Mouse (Mus musculus) liver, adult 2 months (tissue): ENCODE data around the gene Cramp1l. TPM values are rescaled to one million over a fixed set of nuclear protein-coding genes. Genes with fewer than 3 reads are reported as not detected.

Experiments
- DNase-seq: peaks from one replicate; pipeline ENCODE4 v3.0.0-alpha.2; 2011; ENCODE audit warnings: low read depth, low spot score; ENCODE audit errors: extremely low read depth
- H3K27ac ChIP-seq: fragments of 200-500 bp; replicated peaks from 2 replicates; pipeline ENCODE4 v1.5.1; 2012; ENCODE audit warnings: low read depth, mild to moderate bottlenecking, control low read depth, inconsistent platforms, low read length; ENCODE audit not compliant: insufficient read depth
- H3K27me3 ChIP-seq: fragments of 200-500 bp; 2 replicates; pipeline ENCODE4 v1.6.1; 2012; ENCODE audit warnings: mild to moderate bottlenecking, moderate library complexity, low read length, inconsistent platforms; ENCODE audit not compliant: control insufficient read depth, insufficient read depth
- H3K36me3 ChIP-seq: fragments of 200-500 bp; 2 replicates; pipeline ENCODE4 v1.6.1; 2012; ENCODE audit warnings: low read length, inconsistent platforms; ENCODE audit not compliant: control insufficient read depth, insufficient read depth
- H3K4me1 ChIP-seq: fragments of 200-500 bp; 2 replicates; pipeline ENCODE4 v1.6.1; 2011; ENCODE audit warnings: low read length; ENCODE audit not compliant: control insufficient read depth, insufficient read depth
- H3K4me3 ChIP-seq: fragments of 200-500 bp; 2 replicates; pipeline ENCODE4 v1.5.1; 2011; ENCODE audit warnings: low read depth, mild to moderate bottlenecking, control low read depth, low read length, moderate library complexity; ENCODE audit not compliant: insufficient read depth
- H3K79me2 ChIP-seq: fragments of 200-500 bp; 2 replicates; pipeline ENCODE4 v1.6.1; 2012; ENCODE audit warnings: inconsistent platforms, mild to moderate bottlenecking, low read length, moderate library complexity; ENCODE audit not compliant: control insufficient read depth, insufficient read depth
- H3K9ac ChIP-seq: fragments of 200-500 bp; 2 replicates; pipeline ENCODE4 v1.6.1; 2012; ENCODE audit warnings: low read depth, mild to moderate bottlenecking, control low read depth, inconsistent platforms, low read length
- CTCF ChIP-seq: fragments of 200-500 bp; IDR thresholded peaks from 2 replicates; pipeline ENCODE4 v1.5.1; 2011; ENCODE audit warnings: low read depth, low read length, control low read depth
- POLR2A ChIP-seq: fragments of 200-500 bp; IDR thresholded peaks from 2 replicates; pipeline ENCODE4 v1.6.1; 2011; ENCODE audit warnings: low read length, control low read depth; ENCODE audit not compliant: insufficient read depth; ENCODE audit errors: extremely low read depth
- WGBS: fragments of 180-500 bp; shearing (Covaris S2); methylation state at CpG from one replicate; pipeline ENCODE4 v1.1.7; 2018; 5-methylcytosine and 5-hydroxymethylcytosine counted together
- polyA plus RNA-seq: library from polyadenylated mRNA; depleted of rRNA; stranded (reverse); fragments of >200 nt; gene quantifications from 2 replicates; pipeline ENCODE4 v1.2.3, GENCODE M21; 2012; rRNA removed
- total RNA-seq: library from RNA; depleted of rRNA; stranded (reverse); fragments of >200 nt; gene quantifications from 2 replicates; pipeline ENCODE4 v1.2.3, GENCODE M21; 2014; rRNA removed

Cramp1l gene
- total and polyA plus RNA-seq, 2 experiments = 2.7 to 6.5 TPM

DNA sequence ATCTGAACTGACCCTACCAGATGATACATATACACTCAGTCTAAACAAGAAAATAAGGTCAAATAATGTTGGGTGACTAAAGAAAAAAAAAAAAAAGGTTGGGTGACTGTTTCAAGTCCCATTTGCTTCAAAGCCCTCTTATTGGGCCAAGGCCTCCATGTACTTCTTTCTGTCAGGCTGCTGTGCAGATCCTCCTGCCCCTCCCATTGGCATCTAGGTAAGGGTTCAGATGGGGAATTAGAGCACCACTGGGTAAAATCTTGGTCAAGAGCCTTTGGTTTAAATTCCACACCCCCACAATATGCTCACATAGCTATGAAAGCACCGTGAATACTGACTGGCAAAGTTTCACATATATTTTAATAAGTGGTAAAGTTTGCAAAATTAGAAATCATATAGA, 92.3 kb downstream of the Cramp1l start:
- no peak overlapping the region for H3K4me3 ChIP-seq
- DNase-seq = no peak
- H3K27ac ChIP-seq = no peak overlapping the region
- peaks cover 49% of the 10 kb centered on the region for H3K36me3 ChIP-seq
- 95% methylated on average over 1 of the region's 1 CpGs for WGBS
- no peak for TF ChIP-seq POLR2A
- TF ChIP-seq CTCF = no peak
- H3K9ac ChIP-seq = no peak overlapping the region
- H3K27me3 ChIP-seq = no peaks in the 10 kb centered on the region
- H3K79me2 ChIP-seq = no peaks in the 10 kb centered on the region; the same call in 1 of the 2 replicates
- H3K4me1 ChIP-seq = no peaks in the 10 kb centered on the region

GRCm38 (mm10) chr17:24913984-24914383, 101.6 kb downstream of the Cramp1l start:
- no peaks in the 10 kb centered on the region for H3K4me1 ChIP-seq
- no peak overlapping the region for H3K9ac ChIP-seq
- no peak overlapping the region for H3K4me3 ChIP-seq
- H3K27me3 ChIP-seq = no peaks in the 10 kb centered on the region
- no peak for DNase-seq
- no peaks in the 10 kb centered on the region for H3K79me2 ChIP-seq
- H3K27ac ChIP-seq = no peak overlapping the region
- peaks cover 51% of the 10 kb centered on the region for H3K36me3 ChIP-seq
- no peak for TF ChIP-seq CTCF
- no peak for TF ChIP-seq POLR2A

Other genes with a start within 250 kb of the Cramp1l start
- 4.9 and 6.7 TPM in 2 replicates for gene Meiob, start 211.5 kb downstream of the Cramp1l start, total RNA-seq
- 0.59 and 0.75 TPM in 2 replicates for gene Meiob, start 211.5 kb downstream of the Cramp1l start, polyA plus RNA-seq
- 855 and 1,003 TPM in 2 replicates for gene Hagh, start 175.6 kb downstream of the Cramp1l start, total RNA-seq
- 900 and 1,325 TPM in 2 replicates for gene Hagh, start 175.6 kb downstream of the Cramp1l start, polyA plus RNA-seq
- 49.5 and 61.3 TPM in 2 replicates for gene Fahd1, start 165.4 kb downstream of the Cramp1l start, total RNA-seq
- 55.7 and 61.8 TPM in 2 replicates for gene Fahd1, start 165.4 kb downstream of the Cramp1l start, polyA plus RNA-seq
- gene Igfals, start 149.8 kb downstream of the Cramp1l start, total RNA-seq = 112 and 127 TPM in 2 replicates
- 369 and 402 TPM in 2 replicates for gene Igfals, start 149.8 kb downstream of the Cramp1l start, polyA plus RNA-seq
- gene Nubp2, start 129.4 kb downstream of the Cramp1l start, total RNA-seq = 16.2 and 24.7 TPM in 2 replicates
- gene Nubp2, start 129.4 kb downstream of the Cramp1l start, polyA plus RNA-seq = 30.2 and 33.0 TPM in 2 replicates
- 8.7 and 14.8 TPM in 2 replicates for gene Spsb3, start 129.1 kb downstream of the Cramp1l start, total RNA-seq
- 37.5 and 42.4 TPM in 2 replicates for gene Spsb3, start 129.1 kb downstream of the Cramp1l start, polyA plus RNA-seq
- 19.5 and 20.5 TPM in 2 replicates for gene Eme2, start 120.7 kb downstream of the Cramp1l start, total RNA-seq
- 21.0 and 31.2 TPM in 2 replicates for gene Eme2, start 120.7 kb downstream of the Cramp1l start, polyA plus RNA-seq
- gene Mrps34, start 120.7 kb downstream of the Cramp1l start, total RNA-seq = 47.5 and 53.7 TPM in 2 replicates
- 124 and 149 TPM in 2 replicates for gene Mrps34, start 120.7 kb downstream of the Cramp1l start, polyA plus RNA-seq
- 46.6 and 49.1 TPM in 2 replicates for gene Nme3, start 119.3 kb downstream of the Cramp1l start, total RNA-seq
- 69.7 and 72.3 TPM in 2 replicates for gene Nme3, start 119.3 kb downstream of the Cramp1l start, polyA plus RNA-seq
- 11.7 and 16.1 TPM in 2 replicates for gene Mapk8ip3, start 78.8 kb downstream of the Cramp1l start, total RNA-seq
- 23.2 and 51.4 TPM in 2 replicates for gene Mapk8ip3, start 78.8 kb downstream of the Cramp1l start, polyA plus RNA-seq
- gene Jpt2, start 55.1 kb downstream of the Cramp1l start, total RNA-seq = 29.0 and 34.3 TPM in 2 replicates
- 12.1 and 12.2 TPM in 2 replicates for gene Jpt2, start 55.1 kb downstream of the Cramp1l start, polyA plus RNA-seq
- gene Ift140, start 297 bp upstream of the Cramp1l start, total RNA-seq = 4.6 and 5.4 TPM in 2 replicates
- gene Ift140, start 297 bp upstream of the Cramp1l start, polyA plus RNA-seq = 3.4 and 3.6 TPM in 2 replicates
- gene Tmem204, start 67.8 kb upstream of the Cramp1l start, total RNA-seq = 22.3 and 23.9 TPM in 2 replicates
- gene Tmem204, start 67.8 kb upstream of the Cramp1l start, polyA plus RNA-seq = 15.7 and 19.1 TPM in 2 replicates
- 3.2 and 5.4 TPM in 2 replicates for gene Telo2, start 100.2 kb upstream of the Cramp1l start, total RNA-seq
- gene Telo2, start 100.2 kb upstream of the Cramp1l start, polyA plus RNA-seq = 5.7 and 7.3 TPM in 2 replicates
- not detected in 2 replicates for gene Ptx4, start 105.0 kb upstream of the Cramp1l start, total RNA-seq
- not detected in 2 replicates for gene Ptx4, start 105.0 kb upstream of the Cramp1l start, polyA plus RNA-seq
- 16.7 and 17.9 TPM in 2 replicates for gene Clcn7, start 117.6 kb upstream of the Cramp1l start, total RNA-seq
- gene Clcn7, start 117.6 kb upstream of the Cramp1l start, polyA plus RNA-seq = 25.2 and 30.5 TPM in 2 replicates
- 0.13 TPM in 1 of 2 replicates, not detected in the other for gene Ccdc154, start 146.7 kb upstream of the Cramp1l start, total RNA-seq
- gene Ccdc154, start 146.7 kb upstream of the Cramp1l start, polyA plus RNA-seq = 0.07 TPM in 1 of 2 replicates, not detected in the other
- not detected in 2 replicates for gene Gm38655, start 159.7 kb upstream of the Cramp1l start, total RNA-seq
- not detected in 2 replicates for gene Gm38655, start 159.7 kb upstream of the Cramp1l start, polyA plus RNA-seq
- gene BC003965, start 168.8 kb upstream of the Cramp1l start, total RNA-seq = 11.2 and 12.1 TPM in 2 replicates
- gene BC003965, start 168.8 kb upstream of the Cramp1l start, polyA plus RNA-seq = 14.7 and 15.4 TPM in 2 replicates
- gene Unkl, start 172.6 kb upstream of the Cramp1l start, total RNA-seq = 9.4 and 10.4 TPM in 2 replicates
- 28.0 and 29.0 TPM in 2 replicates for gene Unkl, start 172.6 kb upstream of the Cramp1l start, polyA plus RNA-seq
- 32.1 and 33.0 TPM in 2 replicates for gene Gnptg, start 224.3 kb upstream of the Cramp1l start, total RNA-seq
- gene Gnptg, start 224.3 kb upstream of the Cramp1l start, polyA plus RNA-seq = 37.4 and 41.4 TPM in 2 replicates
- gene Tsr3, start 224.4 kb upstream of the Cramp1l start, total RNA-seq = 14.0 and 16.7 TPM in 2 replicates
- gene Tsr3, start 224.4 kb upstream of the Cramp1l start, polyA plus RNA-seq = 18.8 and 19.3 TPM in 2 replicates
- gene Baiap3, start 240.6 kb upstream of the Cramp1l start, total RNA-seq = 0.13 and 0.18 TPM in 2 replicates
- 0.43 and 1.2 TPM in 2 replicates for gene Baiap3, start 240.6 kb upstream of the Cramp1l start, polyA plus RNA-seq